Mouse (Mus musculus) kidney, postnatal 14 days (tissue): ENCODE results near the gene B3gnt3.
A peak's percentile ranks its signal among the peaks of the same experiment; 100 is the strongest.
"Not testable (repeated sequence)": the region's sequence is repeated elsewhere in the genome, so short reads cannot be mapped to it uniquely, and the experiment has no call there.

Experiments used
- DNase-seq: peaks from one replicate; pipeline ENCODE4 v3.0.0; 2022; ENCODE audit warnings: mixed read lengths

Gene B3gnt3

GRCm38 (mm10) chr8:71709800-71710446 is 8.3 kb upstream of the B3gnt3 start:
- DNase-seq: peak; percentile 85

GRCm38 (mm10) chr8:71709134-71709799 is 7.7 kb upstream of the B3gnt3 start:
- DNase-seq: no peak

GRCm38 (mm10) chr8:71707874-71708273 is 6.3 kb upstream of the B3gnt3 start:
- DNase-seq: peak; percentile 41

- not testable (repeated sequence) for DNase-seq
Observed at GRCm38 (mm10) chr8:71703400-71703799, 1.8 kb upstream of the B3gnt3 start.

GRCm38 (mm10) chr8:71702923-71703322 is 1.3 kb upstream of the B3gnt3 start:
- no peak for DNase-seq

GRCm38 (mm10) chr8:71702087-71702432 is 471 bp upstream of the B3gnt3 start:
- DNase-seq: no peak

GRCm38 (mm10) chr8:71700493-71701269 is 908 bp downstream of the B3gnt3 start:
- peak; percentile 53 for DNase-seq

- DNase-seq: not testable (repeated sequence)
Observed at GRCm38 (mm10) chr8:71695456-71695855, 6.1 kb downstream of the B3gnt3 start.

GRCm38 (mm10) chr8:71693166-71694041 is 8.2 kb downstream of the B3gnt3 start:
- DNase-seq: no peak

GRCm38 (mm10) chr8:71692509-71692908 is 9.1 kb downstream of the B3gnt3 start:
- DNase-seq: no peak

- no peak for DNase-seq
Observed at GRCm38 (mm10) chr8:71689028-71689427, 12.6 kb downstream of the B3gnt3 start, which contains the start of gene Insl3. Gene Insl3, plus strand, starts transcription at chr8:71689214.

- DNase-seq: no peak
Observed at GRCm38 (mm10) chr8:71687616-71688015, 14.0 kb downstream of the B3gnt3 start.

- peak; percentile 40 for DNase-seq
Observed at GRCm38 (mm10) chr8:71686143-71686734, 15.3 kb downstream of the B3gnt3 start.

GRCm38 (mm10) chr8:71685573-71685972 is 16.0 kb downstream of the B3gnt3 start:
- DNase-seq: no peak

GRCm38 (mm10) chr8:71684701-71685100 is 16.9 kb downstream of the B3gnt3 start:
- no peak for DNase-seq

- no peak for DNase-seq
Observed at GRCm38 (mm10) chr8:71682832-71683231, 18.8 kb downstream of the B3gnt3 start.

GRCm38 (mm10) chr8:71681369-71681915 is 20.1 kb downstream of the B3gnt3 start:
- no peak for DNase-seq

GRCm38 (mm10) chr8:71680471-71680870 is 21.1 kb downstream of the B3gnt3 start:
- peak; percentile 51 for DNase-seq

GRCm38 (mm10) chr8:71679550-71680168 is 21.9 kb downstream of the B3gnt3 start:
- DNase-seq: no peak

- no peak for DNase-seq
Observed at GRCm38 (mm10) chr8:71679116-71679515, 22.5 kb downstream of the B3gnt3 start.

GRCm38 (mm10) chr8:71678216-71678615 is 23.4 kb downstream of the B3gnt3 start:
- no peak for DNase-seq

GRCm38 (mm10) chr8:71677555-71677954 is 24.0 kb downstream of the B3gnt3 start:
- DNase-seq: peak; percentile 58
